Mouse (Mus musculus): ENCODE measurements around the gene Gm45618. TPM values are rescaled to one million over a fixed set of nuclear protein-coding genes. Genes with fewer than 3 reads are reported as not detected.
"Not testable (repeated sequence)": the region's sequence is repeated elsewhere in the genome, so short reads cannot be mapped to it uniquely, and the experiment has no call there.

Gm45618 gene
- polyA plus RNA-seq, 1 experiment from 2014 or later, result not detected

DNA sequence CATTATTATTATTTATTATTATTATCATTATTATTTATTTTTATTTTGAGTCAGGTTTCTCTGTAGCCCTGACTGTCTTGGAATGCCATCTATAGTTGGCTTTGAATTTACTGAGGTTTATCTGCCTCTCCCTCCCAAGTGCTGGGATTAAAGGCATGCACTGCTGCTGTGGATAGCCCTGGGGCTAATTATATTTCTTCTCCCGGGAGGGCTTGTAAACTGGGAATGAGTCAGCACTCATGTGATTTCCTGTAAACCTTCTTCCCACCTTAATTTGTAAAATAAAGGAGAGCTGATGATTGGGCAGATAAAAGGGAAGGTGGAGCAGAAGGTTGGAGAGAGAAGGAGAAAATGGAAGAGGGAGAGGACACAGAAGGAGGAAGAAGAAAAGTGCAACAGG is 20.2 kb upstream of the Gm45618 start:
- Histone ChIP-seq H3K4me1 (no peaks in the 10 kb centered on the region), H3K36me3 (no peaks in the 10 kb centered on the region), H3K4me2 (replicated peaks) (no peak overlapping the region), H3K4me3 (no peak overlapping the region), H3K9me3 (no peaks in the 10 kb centered on the region), H3K27me3 (peaks cover 3% of the 10 kb centered on the region; the same call in 1 of the 2 replicates), H3K27ac (no peak overlapping the region), H3K9ac (no peak overlapping the region)
- ATAC-seq (ENCODE audit: insufficient number of reproducible peaks, insufficient read depth, low FRiP score, low TSS enrichment), result no peak
- WGBS, result 33% methylated on average over 1 of the region's 1 CpGs

- H3K4me1 ChIP-seq; H3K9me3 ChIP-seq; H3K9ac ChIP-seq; H3K4me3 ChIP-seq; H3K27ac ChIP-seq; H3K27me3 ChIP-seq; H3K4me2 ChIP-seq (replicated peaks); ATAC-seq (ENCODE audit: insufficient number of reproducible peaks, insufficient read depth, low FRiP score, low TSS enrichment); H3K36me3 ChIP-seq: not testable (repeated sequence)
- 41% methylated on average over 2 of the region's 2 CpGs for WGBS
Observed at GRCm38 (mm10) chr7:142135934-142136333, 15.4 kb upstream of the Gm45618 start, which contains the start of gene Gm39115. Gene Gm39115 (minus strand): TSS chr7:142136034.

- H3K9ac ChIP-seq, result no peak overlapping the region
- H3K27ac ChIP-seq, result no peak overlapping the region
- H3K9me3 ChIP-seq, result no peaks in the 10 kb centered on the region
- ATAC-seq (ENCODE audit: insufficient number of reproducible peaks, insufficient read depth, low FRiP score, low TSS enrichment), result no peak
- 59% methylated on average over 4 of the region's 4 CpGs for WGBS
- no peak overlapping the region for H3K4me3 ChIP-seq
- no peaks in the 10 kb centered on the region for H3K4me1 ChIP-seq
- no peaks in the 10 kb centered on the region for H3K27me3 ChIP-seq
- no peaks in the 10 kb centered on the region for H3K36me3 ChIP-seq
- H3K4me2 ChIP-seq (replicated peaks), result no peak overlapping the region
Observed at GRCm38 (mm10) chr7:142134206-142134995, 13.9 kb upstream of the Gm45618 start.

DNA sequence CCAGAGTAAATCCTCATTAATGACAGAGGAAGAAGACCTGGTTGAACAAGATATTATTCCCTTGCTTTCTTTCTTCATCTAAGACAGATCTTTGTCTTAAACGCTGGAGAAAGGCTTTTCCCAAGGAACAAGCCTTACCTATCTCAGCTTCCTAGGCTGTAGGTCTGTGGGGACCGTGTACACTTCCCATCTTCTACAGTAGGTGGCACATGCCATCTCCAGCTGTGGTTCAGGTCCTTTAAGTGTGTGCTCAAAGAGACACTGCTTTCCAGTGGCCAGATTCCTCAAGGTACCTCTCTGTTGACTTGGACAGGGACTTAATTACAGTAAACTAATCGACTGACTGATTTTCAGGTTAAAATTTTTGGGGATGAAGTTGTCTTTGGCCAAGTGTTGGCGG is 8.3 kb upstream of the Gm45618 start:
- Histone ChIP-seq H3K4me3 (no peak overlapping the region), H3K9me3 (no peaks in the 10 kb centered on the region), H3K4me2 (replicated peaks) (no peak overlapping the region), H3K27me3 (no peaks in the 10 kb centered on the region), H3K9ac (no peak overlapping the region), H3K27ac (no peak overlapping the region), H3K4me1 (no peaks in the 10 kb centered on the region), H3K36me3 (no peaks in the 10 kb centered on the region)
- ATAC-seq (ENCODE audit: insufficient number of reproducible peaks, insufficient read depth, low FRiP score, low TSS enrichment), result no peak
- WGBS, result 66% methylated on average over 4 of the region's 4 CpGs

DNA sequence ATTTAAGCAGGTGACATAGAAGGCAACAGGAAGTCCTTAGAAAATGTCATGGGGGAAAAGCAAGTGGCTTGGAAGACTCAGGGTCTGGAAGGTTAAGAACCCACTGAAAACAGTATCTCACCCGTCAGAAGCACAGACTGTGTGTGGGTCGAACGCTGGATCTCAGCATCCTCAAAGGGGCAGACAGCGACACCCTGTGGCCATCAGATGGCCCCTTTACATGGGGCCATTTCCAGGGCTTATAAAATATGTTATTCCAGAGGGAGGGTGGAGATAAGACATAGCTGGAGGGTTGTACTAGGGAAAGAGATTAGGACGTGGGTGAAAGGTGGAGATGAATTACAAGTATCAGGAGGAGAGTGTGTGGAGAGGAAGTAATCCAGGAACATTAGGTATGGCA is 897 bp downstream of the Gm45618 start:
- Histone ChIP-seq H3K9ac (no peak overlapping the region), H3K36me3 (no peaks in the 10 kb centered on the region), H3K9me3 (no peaks in the 10 kb centered on the region), H3K4me3 (no peak overlapping the region), H3K4me2 (replicated peaks) (no peak overlapping the region), H3K27me3 (no peaks in the 10 kb centered on the region), H3K27ac (no peak overlapping the region), H3K4me1 (no peaks in the 10 kb centered on the region)
- ATAC-seq (ENCODE audit: insufficient number of reproducible peaks, insufficient read depth, low FRiP score, low TSS enrichment), result no peak
- WGBS, result 17% methylated on average over 5 of the region's 5 CpGs

GRCm38 (mm10) chr7:142104747-142105146 is 15.8 kb downstream of the Gm45618 start:
- WGBS, result 53% methylated on average over 5 of the region's 5 CpGs
- no peak for ATAC-seq (ENCODE audit: insufficient number of reproducible peaks, insufficient read depth, low FRiP score, low TSS enrichment)

GRCm38 (mm10) chr7:142097776-142098175 is 22.8 kb downstream of the Gm45618 start:
- no peaks in the 10 kb centered on the region for H3K9me3 ChIP-seq
- H3K4me1 ChIP-seq, result peaks cover 10% of the 10 kb centered on the region
- no peak overlapping the region for H3K9ac ChIP-seq
- no peak for ATAC-seq (ENCODE audit: insufficient number of reproducible peaks, insufficient read depth, low FRiP score, low TSS enrichment)
- no peaks in the 10 kb centered on the region for H3K36me3 ChIP-seq
- 10% methylated on average over 9 of the region's 9 CpGs for WGBS
- H3K4me2 ChIP-seq (replicated peaks), result no peak overlapping the region
- no peak overlapping the region for H3K4me3 ChIP-seq
- H3K27me3 ChIP-seq, result peaks cover 71% of the 10 kb centered on the region
- H3K27ac ChIP-seq, result no peak overlapping the region

More at GRCm38 (mm10) chr7:142104747-142105146, 15.8 kb downstream of the Gm45618 start:
- Histone ChIP-seq H3K4me2 (replicated peaks) (no peak overlapping the region), H3K4me3 (no peak overlapping the region), H3K4me1 (peaks cover 3% of the 10 kb centered on the region; the same call in 1 of the 2 replicates), H3K27me3 (peaks cover 9% of the 10 kb centered on the region; the same call in 1 of the 2 replicates), H3K27ac (no peak overlapping the region), H3K9me3 (no peaks in the 10 kb centered on the region), H3K9ac (no peak overlapping the region), H3K36me3 (no peaks in the 10 kb centered on the region)

- Histone ChIP-seq H3K27me3 (peaks cover 82% of the 10 kb centered on the region), H3K4me1 (peaks cover 10% of the 10 kb centered on the region), H3K4me3 (no peak overlapping the region), H3K36me3 (no peaks in the 10 kb centered on the region), H3K9ac (no peak overlapping the region), H3K4me2 (replicated peaks) (no peak overlapping the region), H3K27ac (no peak overlapping the region), H3K9me3 (no peaks in the 10 kb centered on the region)
- ATAC-seq (ENCODE audit: insufficient number of reproducible peaks, insufficient read depth, low FRiP score, low TSS enrichment), result no peak
- WGBS, result 73% methylated on average over 4 of the region's 4 CpGs
Observed at GRCm38 (mm10) chr7:142096701-142097100, 23.8 kb downstream of the Gm45618 start.

GRCm38 (mm10) chr7:142095183-142095931 is 25.2 kb downstream of the Gm45618 start, which contains the start of gene Dusp8:
Gene Dusp8 (minus strand): TSS chr7:142095843.
- Histone ChIP-seq H3K27ac (0 out of 2 replicates have a peak within 1 kb of the TSS, but pooled peaks have one; percentile 17), H3K4me2 (replicated peaks) (peak within 1 kb of the TSS; percentile 98), H3K4me3 (peak within 1 kb of the TSS; percentile 71), H3K36me3 (no peaks in the 10 kb centered on the region), H3K9me3 (no peaks in the 10 kb centered on the region), H3K9ac (peak within 1 kb of the TSS; percentile 63), H3K27me3 (peaks cover 90% of the 10 kb centered on the region), H3K4me1 (peaks cover 10% of the 10 kb centered on the region)
- peak; percentile 61 for ATAC-seq (ENCODE audit: insufficient number of reproducible peaks, insufficient read depth, low FRiP score, low TSS enrichment)
- under 1% methylated on average over 63 of the region's 63 CpGs for WGBS

- Histone ChIP-seq H3K9me3 (no peaks in the 10 kb centered on the region), H3K9ac (peak overlapping the region; percentile 63), H3K27ac (0 out of 2 replicates have a peak overlapping the region, but pooled peaks have one; percentile 17), H3K4me3 (peak overlapping the region; percentile 71), H3K27me3 (peaks cover 92% of the 10 kb centered on the region), H3K4me1 (peaks cover 12% of the 10 kb centered on the region), H3K4me2 (replicated peaks) (peak overlapping the region; percentile 98), H3K36me3 (no peaks in the 10 kb centered on the region)
- WGBS, result under 1% methylated on average over 88 of the region's 89 CpGs
- 0 out of 2 replicates have a peak, but pooled peaks have one; percentile 15 for ATAC-seq (ENCODE audit: insufficient number of reproducible peaks, insufficient read depth, low FRiP score, low TSS enrichment)
Observed at GRCm38 (mm10) chr7:142094301-142095143, 26.0 kb downstream of the Gm45618 start.

- peaks cover 95% of the 10 kb centered on the region for H3K27me3 ChIP-seq
- H3K27ac ChIP-seq, result no peak overlapping the region
- no peaks in the 10 kb centered on the region for H3K9me3 ChIP-seq
- H3K36me3 ChIP-seq, result no peaks in the 10 kb centered on the region
- peak overlapping the region; percentile 63 for H3K9ac ChIP-seq
- WGBS, result 27% methylated on average over 6 of the region's 6 CpGs
- peak overlapping the region; percentile 71 for H3K4me3 ChIP-seq
- no peak for ATAC-seq (ENCODE audit: insufficient number of reproducible peaks, insufficient read depth, low FRiP score, low TSS enrichment)
- peak overlapping the region; percentile 98 for H3K4me2 ChIP-seq (replicated peaks)
- peaks cover 20% of the 10 kb centered on the region for H3K4me1 ChIP-seq
Observed at GRCm38 (mm10) chr7:142093696-142094240, 26.8 kb downstream of the Gm45618 start.
